Mouse (Mus musculus) kidney, postnatal 14 days (tissue): ENCODE measurements around the gene Ccdc88c.

Experiments
- DNase-seq: peaks from one replicate; pipeline ENCODE4 v3.0.0; 2022; ENCODE audit warnings: mixed read lengths

Ccdc88c gene

GRCm38 (mm10) chr12:100873612-100874011 lies 155.2 kb downstream of the Ccdc88c start:
- no peak for DNase-seq

DNA sequence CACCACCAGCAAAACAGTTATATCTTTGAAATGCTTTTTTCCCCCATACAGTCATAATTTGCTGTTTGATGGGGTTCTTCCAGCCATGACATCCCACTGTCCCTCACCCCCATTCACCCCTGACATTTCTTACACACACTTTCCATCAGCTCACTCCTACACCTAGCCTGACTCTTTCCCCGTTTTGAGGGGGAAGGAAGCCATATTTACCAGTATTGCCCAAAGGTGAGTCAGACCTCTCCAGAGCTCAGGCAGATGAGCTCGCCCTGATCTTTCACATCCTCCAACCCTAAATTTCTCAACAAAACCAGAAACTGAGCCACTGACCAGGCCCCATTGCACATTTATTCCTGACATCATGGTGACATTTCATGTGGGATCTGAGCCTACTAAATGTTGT lies 157.0 kb downstream of the Ccdc88c start:
- DNase-seq: no peak

DNA sequence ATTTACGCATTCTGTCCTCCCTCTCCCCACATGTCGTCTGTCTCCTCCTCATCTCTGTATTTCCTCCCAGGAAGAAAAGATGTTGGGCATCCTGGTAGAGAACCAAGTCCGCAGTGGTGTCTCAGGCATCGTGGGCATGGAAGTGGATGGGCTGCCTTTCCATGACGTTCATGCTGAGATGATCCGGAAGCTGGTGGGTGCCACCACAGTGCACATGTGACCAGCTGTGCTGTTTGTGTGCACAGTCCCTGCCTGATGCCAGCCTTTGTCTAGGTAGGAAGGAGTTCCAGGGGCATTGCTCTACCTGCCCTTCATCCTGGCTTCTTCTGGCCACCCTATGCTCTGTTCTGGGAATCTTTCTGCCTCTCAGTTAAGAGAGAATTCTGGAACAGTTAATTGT lies 157.6 kb downstream of the Ccdc88c start:
- no peak for DNase-seq

DNA sequence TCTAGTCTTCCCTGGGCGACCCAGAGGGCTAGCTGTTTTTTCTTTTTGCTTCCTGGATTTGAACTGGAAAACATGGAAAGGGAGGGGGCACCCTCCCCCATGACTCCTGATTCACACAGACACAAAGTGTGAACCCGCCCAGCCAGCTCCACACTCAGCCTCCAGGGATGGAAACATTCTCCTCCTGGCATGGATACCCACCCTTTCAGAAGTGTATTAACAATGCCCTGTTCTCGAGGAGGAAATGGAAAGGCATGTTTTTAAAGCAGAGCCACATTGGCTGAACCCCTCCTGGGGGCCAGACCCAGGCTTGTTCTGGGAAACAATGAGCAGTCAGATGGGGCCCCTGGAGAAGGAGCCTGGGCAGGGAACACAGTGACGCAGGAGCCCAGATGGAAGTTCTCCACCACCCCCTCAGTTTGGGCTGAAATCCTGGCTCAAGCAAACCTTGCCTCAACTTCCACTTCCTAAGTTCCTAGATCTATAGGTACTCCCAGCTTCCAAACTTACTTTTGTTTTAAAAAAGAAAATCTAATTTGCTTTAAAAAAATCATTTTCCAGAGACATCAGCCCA lies 160.7 kb downstream of the Ccdc88c start:
- no peak for DNase-seq

DNA sequence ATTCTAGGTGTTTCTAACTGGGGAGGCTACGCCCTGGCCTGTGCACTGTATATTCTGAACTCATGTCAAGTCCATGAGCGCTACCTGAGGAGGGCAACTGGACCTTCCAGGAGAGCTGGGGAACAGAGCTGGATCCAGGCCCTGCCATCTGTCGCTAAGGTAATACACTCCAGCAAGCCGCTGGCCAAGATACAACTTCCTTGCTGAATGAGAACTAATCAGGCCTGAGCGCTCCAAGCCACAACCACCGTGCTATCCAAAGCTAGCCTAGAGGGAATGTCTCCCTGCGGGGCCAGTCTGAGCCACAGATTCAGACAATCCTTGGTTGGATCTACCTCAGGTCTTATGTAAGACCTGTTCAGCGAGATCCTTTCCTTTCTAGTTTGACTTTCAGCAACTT lies 161.8 kb downstream of the Ccdc88c start:
- no peak for DNase-seq

- DNase-seq: no peak
These were observed 163.3 kb downstream of the Ccdc88c start for GRCm38 (mm10) chr12:100865509-100866078.

DNA sequence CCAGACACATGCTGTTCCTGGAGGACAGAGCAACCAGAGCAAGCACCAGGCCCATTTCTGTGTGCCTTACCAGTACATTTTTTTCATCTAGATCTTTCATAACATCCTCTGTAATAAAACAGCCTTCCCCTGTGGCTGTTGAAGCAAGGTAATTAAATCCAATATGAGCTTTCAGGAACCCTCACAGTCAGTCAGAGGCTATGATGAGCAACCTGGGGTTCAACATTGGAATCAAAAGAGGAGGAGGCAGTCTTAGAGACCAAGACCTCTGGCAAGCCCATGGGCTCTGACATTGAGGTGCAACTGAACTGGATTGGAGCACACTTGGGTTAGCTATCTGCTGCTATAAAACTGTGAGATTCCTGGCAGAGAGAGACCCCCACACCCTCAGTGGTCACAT lies 163.8 kb downstream of the Ccdc88c start:
- DNase-seq: no peak

DNA sequence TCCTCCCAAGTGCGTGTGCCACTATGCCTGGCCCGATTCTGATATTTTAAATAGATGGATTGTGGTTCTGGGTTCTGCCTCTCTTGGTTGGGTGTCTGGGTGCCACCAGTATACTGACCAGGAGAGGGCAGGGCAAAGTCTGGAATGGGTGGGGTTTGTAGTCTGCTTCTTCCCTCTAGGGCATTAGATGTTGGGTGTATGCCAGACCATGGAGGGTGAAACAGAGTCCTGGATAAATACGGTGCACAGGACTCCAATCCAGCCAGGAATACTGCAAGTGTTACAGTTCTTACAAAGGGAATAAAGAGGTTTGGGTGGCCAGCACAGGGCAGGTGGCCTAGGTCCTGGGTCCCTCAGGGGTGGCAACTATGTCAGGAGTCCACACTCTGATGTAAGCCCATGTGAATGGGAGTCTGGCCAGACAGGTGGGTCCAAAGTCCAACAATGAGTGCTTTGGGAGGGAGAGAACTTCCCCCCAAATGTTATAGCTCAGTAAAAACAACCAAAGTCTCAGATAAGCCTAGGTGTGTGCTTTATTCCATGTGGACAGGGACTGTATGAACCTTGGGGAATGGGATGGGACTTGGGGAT lies 165.9 kb downstream of the Ccdc88c start:
- peak; percentile 63 for DNase-seq

DNA sequence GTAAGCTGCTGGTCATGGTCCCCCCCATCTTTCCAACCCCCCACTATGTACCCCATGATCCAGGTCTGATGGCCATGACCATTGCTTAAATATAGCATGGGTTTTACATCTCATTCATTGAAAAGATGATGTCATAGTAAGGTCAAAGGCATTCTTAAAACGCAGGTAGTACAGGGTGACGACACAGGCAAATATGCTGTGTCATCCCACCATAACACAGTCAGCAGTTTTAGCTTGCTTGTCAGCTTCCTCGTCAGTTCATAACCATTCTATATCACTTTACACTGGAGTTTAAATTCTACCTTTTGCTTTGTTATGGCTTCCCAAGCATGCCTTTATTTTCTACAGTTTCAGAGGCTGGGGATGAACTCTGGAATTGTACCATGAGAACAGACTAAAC lies 166.6 kb downstream of the Ccdc88c start:
- no peak for DNase-seq
